ENCODE assay signal across 16 mouse cellular contexts in genomic region chr10:45584311-45585102, GRCm38 (mm10). TPM values are rescaled to one million over a fixed set of nuclear protein-coding genes. Genes with fewer than 3 reads are reported as not detected.
A peak's percentile ranks its signal among the peaks of the same experiment; 100 is the strongest.
DNase-seq lines count a peak whose midpoint lies in the region; ATAC-seq lines count a peak whose summit lies in the region.
"Had no signal": no experiment of that assay in that cellular context is flagged by ENCODE, and none has a peak within 500 bp of the region (broad histone marks: within the 10 kb centered on the region; RNA-seq: fewer than 3 reads in every experiment).

No protein-coding gene starts in this region.

- peak overlapping the region; percentile 31; the same call in 1 of the 2 replicates for H3K9ac ChIP-seq in heart, embryonic 11.5 days (ENCODE audit: low read depth, low read length)
- H3K9ac ChIP-seq: midbrain, embryonic 12.5 days; neural tube, embryonic 12.5 days had no signal

- H3K9me3 ChIP-seq in heart, embryonic 11.5 days (replicated peaks; ENCODE audit: control insufficient read depth, low read length), result no peaks in the 10 kb centered on the region
- H3K9me3 ChIP-seq in hindbrain, embryonic 10.5 days, result no peaks in the 10 kb centered on the region
- H3K9me3 ChIP-seq: midbrain, embryonic 12.5 days; neural tube, embryonic 12.5 days had no signal

- peak overlapping the region; percentile 39 for H3K4me2 ChIP-seq in heart, embryonic 11.5 days
- H3K4me2 ChIP-seq: midbrain, embryonic 12.5 days; neural tube, embryonic 12.5 days had no signal

- H3K36me3 ChIP-seq in heart, embryonic 11.5 days (ENCODE audit: control insufficient read depth, insufficient read depth, low read length), result no peaks in the 10 kb centered on the region
- 0 out of 2 replicates have a peak, but pooled peaks cover 5% of the 10 kb centered on the region for H3K36me3 ChIP-seq in hindbrain, embryonic 10.5 days
- H3K36me3 ChIP-seq: midbrain, embryonic 12.5 days; neural tube, embryonic 12.5 days had no signal

- ATAC-seq in heart, embryonic 11.5 days (replicated peaks; ENCODE audit: insufficient number of reproducible peaks, low FRiP score, low TSS enrichment), result peak; percentile 94
- peak; percentile 100 for ATAC-seq in common myeloid progenitor, adult 5-6 weeks (replicated peaks; ENCODE audit: low read depth, poor library complexity, severe bottlenecking)
- peak; percentile 45 for ATAC-seq in megakaryocyte, adult 5-6 weeks (ENCODE audit: poor library complexity, severe bottlenecking)
- ATAC-seq: Patski had no signal

- 69% methylated on average over 12 of the region's 12 CpGs for WGBS in heart, embryonic 11.5 days (ENCODE audit: insufficient replicate concordance)
- WGBS in hindbrain, embryonic 10.5 days, result 93% methylated on average over 12 of the region's 12 CpGs

- H3K27ac ChIP-seq in heart, embryonic 11.5 days (ENCODE audit: low read depth, low read length), result peak overlapping the region; percentile 71
- H3K27ac ChIP-seq in hindbrain, embryonic 10.5 days, result no peak overlapping the region
- H3K27ac ChIP-seq: left cerebral cortex, adult 2 months; midbrain, embryonic 12.5 days; neural tube, embryonic 12.5 days had no signal

- no peaks in the 10 kb centered on the region for H3K27me3 ChIP-seq in heart, embryonic 11.5 days (ENCODE audit: control insufficient read depth, insufficient read depth, low read length)
- no peaks in the 10 kb centered on the region for H3K27me3 ChIP-seq in hindbrain, embryonic 10.5 days (ENCODE audit: insufficient read depth, poor library complexity, severe bottlenecking)
- H3K27me3 ChIP-seq: midbrain, embryonic 12.5 days; neural tube, embryonic 12.5 days; Patski had no signal

- DNase-seq in heart, postnatal 4 days, result no peak
- DNase-seq in 416B (ENCODE audit: low read depth), result peak; percentile 29
- no peak for DNase-seq in urinary bladder, postnatal 25 days (ENCODE audit: low spot score)
- no peak for DNase-seq in kidney, postnatal 36 days
- no peak for DNase-seq in hindbrain, embryonic 10.5 days (ENCODE audit: low spot score)
- DNase-seq: adrenal gland, postnatal 14 days; heart, postnatal 10 days; kidney, adult 8-10 months; thymus, adult 18-20 months had no signal

- H3K4me3 ChIP-seq in heart, embryonic 11.5 days (ENCODE audit: low read depth, low read length), result no peak overlapping the region
- no peak overlapping the region for H3K4me3 ChIP-seq in hindbrain, embryonic 10.5 days
- H3K4me3 ChIP-seq: left cerebral cortex, adult 2 months; midbrain, embryonic 12.5 days; neural tube, embryonic 12.5 days had no signal

- H3K4me1 ChIP-seq in heart, embryonic 11.5 days (ENCODE audit: control insufficient read depth, insufficient read depth, low read length), result no peaks in the 10 kb centered on the region
- no peaks in the 10 kb centered on the region for H3K4me1 ChIP-seq in hindbrain, embryonic 10.5 days (replicated peaks)
- H3K4me1 ChIP-seq: midbrain, embryonic 12.5 days; neural tube, embryonic 12.5 days had no signal

RNA-seq across cellular contexts. Expression of gene Hace1, which starts 6.9 kb away (rescaled TPM):
- 19.5 and 22.5 TPM in 2 replicates for polyA plus RNA-seq in heart, embryonic 11.5 days (2014; fragmentation: Nextera tagmentation; extraction: Ambion mirVana)
- total RNA-seq in heart, postnatal 4 days (2021), result 10 to 100 TPM; 13.9 to 14.5 TPM
- 26.5 and 35.3 TPM in 2 replicates for total RNA-seq in common myeloid progenitor, adult 5-6 weeks (2017)
- total RNA-seq in megakaryocyte, adult 5-6 weeks (2015), result 14.3 and 16.2 TPM in 2 replicates
- total RNA-seq in megakaryocyte, adult 5-6 weeks (2017), result 21.2 and 22.4 TPM in 2 replicates
- polyA plus RNA-seq in hindbrain, embryonic 10.5 days (2016; fragmentation: Nextera tagmentation; extraction: Ambion mirVana), result 16.9 and 20.4 TPM in 2 replicates

Comparison
In these comparisons a context has a peak if more than half of its experiments do, and no peak if none do; other contexts are left out.
1. ATAC-seq: peak in every context shown above with its lines; median percentile 100 in common myeloid progenitor, adult 5-6 weeks; 94 in heart, embryonic 11.5 days; 45 in megakaryocyte, adult 5-6 weeks.